Mouse (Mus musculus) kidney, postnatal 0 days (tissue): Measurements from ENCODE around the gene Wnt10b. TPM values are rescaled to one million over a fixed set of nuclear protein-coding genes. Genes with fewer than 3 reads are reported as not detected.

ENCODE experiments used
- ATAC-seq: fragments of 200-750 bp; cut with Nextera tagmentation; replicated peaks from 2 replicates; pipeline ENCODE4 v1.8.0; 2017; ENCODE audit warnings: low read depth, moderate number of reproducible peaks, moderate TSS enrichment, moderate library complexity; ENCODE audit not compliant: low FRiP score
- DNase-seq: peaks from one replicate; pipeline ENCODE4 v3.0.0-alpha.2; 2016; ENCODE audit warnings: low spot score
- H3K27ac ChIP-seq: fragments of 300-500 bp; sonication (generic); 2 replicates; pipeline ENCODE4 v1.5.1; 2014; ENCODE audit warnings: mild to moderate bottlenecking
- H3K27me3 ChIP-seq: fragments of 300-500 bp; sonication (generic); 2 replicates; pipeline ENCODE4 v1.6.1; 2014; ENCODE audit warnings: low read length, mixed read lengths; ENCODE audit not compliant: insufficient read depth
- H3K36me3 ChIP-seq: fragments of 300-500 bp; sonication (generic); 2 replicates; pipeline ENCODE4 v1.6.1; 2014; ENCODE audit warnings: low read length, mixed read lengths; ENCODE audit not compliant: insufficient read depth
- H3K4me1 ChIP-seq: fragments of 300-500 bp; sonication (generic); replicated peaks from 2 replicates; pipeline ENCODE4 v1.6.1; 2014; ENCODE audit warnings: antibody characterized with exemption, low read length, mixed read lengths; ENCODE audit not compliant: insufficient read depth
- H3K4me2 ChIP-seq: fragments of 300-500 bp; sonication (generic); 2 replicates; pipeline ENCODE4 v1.6.1; 2014; ENCODE audit warnings: mild to moderate bottlenecking, low read length, moderate library complexity, mixed read lengths
- H3K4me3 ChIP-seq: fragments of 300-500 bp; sonication (generic); replicated peaks from 2 replicates; pipeline ENCODE4 v1.5.1; 2014; ENCODE audit warnings: low read depth, low read length
- H3K9ac ChIP-seq: fragments of 300-500 bp; sonication (generic); 2 replicates; pipeline ENCODE4 v1.6.1; 2014; ENCODE audit warnings: low read depth, low read length
- H3K9me3 ChIP-seq: fragments of 300-500 bp; sonication (generic); replicated peaks from 2 replicates; pipeline ENCODE4 v1.6.1; 2016; ENCODE audit warnings: low read length, inconsistent platforms, mixed read lengths
- CTCF ChIP-seq: IDR thresholded peaks from 2 replicates; pipeline ENCODE4 v1.5.1; 2016; ENCODE audit warnings: antibody characterized with exemption, low read depth, mild to moderate bottlenecking, moderate library complexity
- WGBS: fragments of 180-500 bp; shearing (Covaris S2); extraction: QIAGEN DNeasy Blood & Tissue Kit; methylation state at CpG from one replicate; pipeline ENCODE4 v1.1.7; 2014; 5-methylcytosine and 5-hydroxymethylcytosine counted together
- polyA plus RNA-seq: library from polyadenylated mRNA; unstranded; fragments of >200 nt; fragmentation: Nextera tagmentation; extraction: Ambion mirVana; gene quantifications from 2 replicates; pipeline ENCODE4 v1.2.1, GENCODE M21; 2015

The Wnt10b gene
- polyA plus RNA-seq, 1 experiment from 2014 or later, result not detected

- 0 out of 2 replicates have a peak, but pooled peaks have one; percentile 23 for ATAC-seq
- Histone ChIP-seq H3K4me1 (peaks cover 18% of the 10 kb centered on the region; the same call in 1 of the 2 replicates), H3K9me3 (no peaks in the 10 kb centered on the region), H3K4me2 (peak overlapping the region; percentile 30), H3K9ac (no peak overlapping the region), H3K4me3 (no peak overlapping the region), H3K36me3 (no peaks in the 10 kb centered on the region), H3K27me3 (no peaks in the 10 kb centered on the region), H3K27ac (no peak overlapping the region)
- 38% methylated on average over 19 of the region's 19 CpGs for WGBS
- TF ChIP-seq CTCF, result no peak
- no peak for DNase-seq
Measured at GRCm38 (mm10) chr15:98724441-98724840, 53.5 kb downstream of the Wnt10b start.

GRCm38 (mm10) chr15:98722854-98723253, 55.1 kb downstream of the Wnt10b start:
- no peak for ATAC-seq

GRCm38 (mm10) chr15:98722191-98722590, 55.8 kb downstream of the Wnt10b start:
- no peak for ATAC-seq
- H3K4me2 ChIP-seq, result no peak overlapping the region

More at GRCm38 (mm10) chr15:98722854-98723253, 55.1 kb downstream of the Wnt10b start:
- Histone ChIP-seq H3K4me1 (peaks cover 18% of the 10 kb centered on the region; the same call in 1 of the 2 replicates), H3K36me3 (no peaks in the 10 kb centered on the region), H3K27me3 (no peaks in the 10 kb centered on the region), H3K4me2 (peak overlapping the region; percentile 42), H3K9ac (0 out of 2 replicates have a peak overlapping the region, but pooled peaks have one; percentile 3), H3K4me3 (no peak overlapping the region), H3K9me3 (no peaks in the 10 kb centered on the region), H3K27ac (no peak overlapping the region)
- 26% methylated on average over 14 of the region's 14 CpGs for WGBS
- DNase-seq, result peak; percentile 81
- no peak for TF ChIP-seq CTCF

More at GRCm38 (mm10) chr15:98722191-98722590, 55.8 kb downstream of the Wnt10b start:
- H3K27ac ChIP-seq, result no peak overlapping the region
- no peak overlapping the region for H3K9ac ChIP-seq
- H3K4me3 ChIP-seq, result no peak overlapping the region
- H3K4me1 ChIP-seq, result peaks cover 13% of the 10 kb centered on the region; the same call in 1 of the 2 replicates
- H3K27me3 ChIP-seq, result no peaks in the 10 kb centered on the region
- WGBS, result 73% methylated on average over 8 of the region's 8 CpGs
- no peaks in the 10 kb centered on the region for H3K9me3 ChIP-seq
- no peak for DNase-seq
- no peak for TF ChIP-seq CTCF
- H3K36me3 ChIP-seq, result no peaks in the 10 kb centered on the region

Other genes starting within 250 kb of the Wnt10b start
- 87.1 and 96.3 TPM in 2 replicates for gene Kansl2, start 243.9 kb downstream of the Wnt10b start, polyA plus RNA-seq
- 42.3 and 46.2 TPM in 2 replicates for gene Ccnt1, start 207.2 kb downstream of the Wnt10b start, polyA plus RNA-seq
- 0.30 and 0.62 TPM in 2 replicates for gene 4930415O20Rik, start 207.1 kb downstream of the Wnt10b start, polyA plus RNA-seq
- 16.8 and 17.0 TPM in 2 replicates for gene Adcy6, start 168.1 kb downstream of the Wnt10b start, polyA plus RNA-seq
- gene Cacnb3, start 147.3 kb downstream of the Wnt10b start, polyA plus RNA-seq, result 19.8 and 22.4 TPM in 2 replicates
- 14.6 and 17.6 TPM in 2 replicates for gene Ddx23, start 115.3 kb downstream of the Wnt10b start, polyA plus RNA-seq
- gene Rnd1, start 100.7 kb downstream of the Wnt10b start, polyA plus RNA-seq, result 0.50 and 0.66 TPM in 2 replicates
- 0.74 and 0.75 TPM in 2 replicates for gene Ccdc65, start 69.9 kb downstream of the Wnt10b start, polyA plus RNA-seq
- 34.4 and 34.6 TPM in 2 replicates for gene Fkbp11, start 50.0 kb downstream of the Wnt10b start, polyA plus RNA-seq
- gene Arf3, start 14.9 kb downstream of the Wnt10b start, polyA plus RNA-seq, result 39.0 and 39.6 TPM in 2 replicates
- gene Wnt1, start 11.7 kb upstream of the Wnt10b start, polyA plus RNA-seq, result not detected in 2 replicates
- 4.4 and 6.1 TPM in 2 replicates for gene Ddn, start 31.3 kb upstream of the Wnt10b start, polyA plus RNA-seq
- 83.1 and 94.5 TPM in 2 replicates for gene Prkag1, start 53.4 kb upstream of the Wnt10b start, polyA plus RNA-seq
- 6.4 and 8.3 TPM in 2 replicates for gene Kmt2d, start 93.1 kb upstream of the Wnt10b start, polyA plus RNA-seq
- gene Rhebl1, start 116.4 kb upstream of the Wnt10b start, polyA plus RNA-seq, result 15.4 and 15.7 TPM in 2 replicates
- gene Dhh, start 120.4 kb upstream of the Wnt10b start, polyA plus RNA-seq, result 2.6 and 2.9 TPM in 2 replicates
- gene Lmbr1l, start 140.1 kb upstream of the Wnt10b start, polyA plus RNA-seq, result 11.6 and 13.0 TPM in 2 replicates
- 903 and 1,010 TPM in 2 replicates for gene Tuba1b, start 156.4 kb upstream of the Wnt10b start, polyA plus RNA-seq
- not detected in 2 replicates for gene Gm49450, start 175.4 kb upstream of the Wnt10b start, polyA plus RNA-seq
- 460 and 537 TPM in 2 replicates for gene Tuba1a, start 175.6 kb upstream of the Wnt10b start, polyA plus RNA-seq